Mouse (Mus musculus) CH12.LX (cell line): ENCODE data around the gene Gm20388. TPM values are rescaled to one million over a fixed set of nuclear protein-coding genes. Genes with fewer than 3 reads are reported as not detected.

ENCODE experiments used
- DNase-seq: peaks from one replicate; pipeline ENCODE4 v3.0.0-alpha.2; 2013; ENCODE audit errors: extremely low read depth
- H3K27ac ChIP-seq: 2 replicates; pipeline ENCODE4 v1.5.1; 2012; ENCODE audit warnings: low read depth, mild to moderate bottlenecking, control low read depth, moderate library complexity; ENCODE audit not compliant: insufficient read depth
- H3K27me3 ChIP-seq: replicated peaks from 2 replicates; pipeline ENCODE3; 2012; ENCODE audit warnings: inconsistent platforms
- H3K36me3 ChIP-seq, 2 experiments: replicated peaks in 1 of 2; 2 replicates each; pipeline versions ENCODE3 to v1.6.1; 2012; ENCODE audit warnings: inconsistent platforms in 1 of 2, low read length in 1 of 2, mild to moderate bottlenecking in 1 of 2, mixed read lengths in 1 of 2, moderate library complexity in 1 of 2; ENCODE audit not compliant: control insufficient read depth in 1 of 2, insufficient read depth in 1 of 2
- H3K4me1 ChIP-seq, 2 experiments: 2 replicates each; pipeline ENCODE4 v1.6.1; 2012; ENCODE audit warnings: inconsistent platforms in 1 of 2, moderate library complexity in 1 of 2; ENCODE audit not compliant: insufficient read depth in 2 of 2, control insufficient read depth in 1 of 2
- H3K4me2 ChIP-seq: 2 replicates; pipeline ENCODE4 v1.6.1; 2012; ENCODE audit warnings: low read depth, mild to moderate bottlenecking, control low read depth; ENCODE audit not compliant: poor library complexity, insufficient read depth, severe bottlenecking
- H3K4me3 ChIP-seq, 3 experiments: fragments of 150-350 bp in 1 of 3; sonication (generic) in 1 of 3; replicated peaks in 1 of 3; 2 replicates each; pipeline versions ENCODE3 to v1.5.1; 2011 to 2012; ENCODE audit warnings: low read depth in 2 of 3, low read length in 2 of 3, mild to moderate bottlenecking in 2 of 3, moderate library complexity in 2 of 3, control low read depth in 1 of 3, improper control_type of control experiment in 1 of 3, inconsistent platforms in 1 of 3, mixed read lengths in 1 of 3; ENCODE audit not compliant: poor library complexity in 1 of 3
- H3K79me2 ChIP-seq: replicated peaks from 2 replicates; pipeline ENCODE4 v1.6.1; 2012; ENCODE audit warnings: mild to moderate bottlenecking, moderate library complexity; ENCODE audit not compliant: control insufficient read depth, poor library complexity, insufficient read depth, severe bottlenecking; ENCODE audit errors: extremely low read depth
- H3K9ac ChIP-seq: 2 replicates; pipeline ENCODE4 v1.6.1; 2012; ENCODE audit warnings: low read depth, mild to moderate bottlenecking, control low read depth, moderate library complexity; ENCODE audit not compliant: insufficient read depth
- H3K9me3 ChIP-seq: replicated peaks from 2 replicates; pipeline ENCODE3; 2012; ENCODE audit warnings: low read length, inconsistent platforms, mixed read lengths
- BHLHE40 ChIP-seq: IDR thresholded peaks from 2 replicates; pipeline ENCODE4 v1.6.1; 2011; ENCODE audit warnings: mild to moderate bottlenecking, low read depth, low read length, improper control_type of control experiment
- CHD1 ChIP-seq: IDR thresholded peaks from 2 replicates; pipeline ENCODE4 v1.6.1; 2012; ENCODE audit warnings: low read depth, low read length, improper control_type of control experiment, inconsistent platforms
- E2F4 ChIP-seq: IDR thresholded peaks from 2 replicates; pipeline ENCODE4 v1.6.1; 2011; ENCODE audit warnings: low read depth, low read length, improper control_type of control experiment; ENCODE audit not compliant: insufficient replicate concordance
- ELF1 ChIP-seq: IDR thresholded peaks from 2 replicates; pipeline ENCODE4 v1.6.1; 2014; ENCODE audit warnings: low read depth, mild to moderate bottlenecking, inconsistent platforms, low read length, improper control_type of control experiment
- IRF4 ChIP-seq: IDR thresholded peaks from 2 replicates; pipeline ENCODE4 v1.6.1; 2014; ENCODE audit warnings: low read depth, mild to moderate bottlenecking, inconsistent platforms, low read length, improper control_type of control experiment
- KAT2A ChIP-seq: IDR thresholded peaks from 2 replicates; pipeline ENCODE4 v1.6.1; 2012; ENCODE audit warnings: low read length, improper control_type of control experiment, inconsistent platforms; ENCODE audit not compliant: insufficient replicate concordance
- MAFK ChIP-seq: IDR thresholded peaks from 2 replicates; pipeline ENCODE4 v1.6.1; 2011; ENCODE audit warnings: low read length, improper control_type of control experiment; ENCODE audit not compliant: insufficient replicate concordance
- MXI1 ChIP-seq: IDR thresholded peaks from 2 replicates; pipeline ENCODE4 v1.6.1; 2011; ENCODE audit warnings: mild to moderate bottlenecking, low read depth, low read length, improper control_type of control experiment
- NRF1 ChIP-seq: IDR thresholded peaks from 2 replicates; pipeline ENCODE4 v1.6.1; 2014; ENCODE audit warnings: low read depth, mild to moderate bottlenecking, inconsistent platforms, low read length, improper control_type of control experiment, moderate library complexity
- RAD21 ChIP-seq: IDR thresholded peaks from 2 replicates; pipeline ENCODE4 v1.6.1; 2011; ENCODE audit warnings: low read depth, mild to moderate bottlenecking, low read length, improper control_type of control experiment, moderate library complexity
- RCOR1 ChIP-seq: conservative IDR thresholded peaks from 2 replicates; pipeline ENCODE4 v1.6.1; 2012; ENCODE audit warnings: low read depth, mild to moderate bottlenecking, inconsistent platforms, low read length, improper control_type of control experiment
- ZC3H11A ChIP-seq: IDR thresholded peaks from 2 replicates; pipeline ENCODE4 v1.6.1; 2012; ENCODE audit warnings: low read depth, mild to moderate bottlenecking, inconsistent platforms, low read length, improper control_type of control experiment
- ZKSCAN1 ChIP-seq: IDR thresholded peaks from 2 replicates; pipeline ENCODE4 v1.6.1; 2012; ENCODE audit warnings: low read depth, inconsistent platforms, low read length, improper control_type of control experiment, borderline replicate concordance
- dilution Hi-C: fragments of 300-500 bp; cut with MboI; formaldehyde crosslinking; loops from 2 replicates; pipeline ENCODE4 v1.14.3; 2020; ENCODE audit warnings: low sequenced_read_pairs; ENCODE audit not compliant: extremely low pct_unique_long_range_greater_than_20kb, extremely low pct_ligation_motif_present
- in situ Hi-C: fragments of 300-500 bp; cut with MboI; formaldehyde crosslinking; loops from 3 replicates; pipeline ENCODE4 v1.14.3; 2019; ENCODE audit warnings: low sequenced_read_pairs, low pct_ligation_motif_present, low pct_unique_long_range_greater_than_20kb, mixed read lengths
- polyA plus RNA-seq: library from polyadenylated mRNA; unstranded; fragments of >175 nt; gene quantifications from 2 replicates; pipeline ENCODE4 v1.2.1, GENCODE M21; 2012; ENCODE audit warnings: low read depth; ENCODE audit not compliant: insufficient read length
- total RNA-seq, 2 experiments: library from RNA; depleted of rRNA; stranded (reverse); fragments of 300-350 nt in 1 of 2; fragments of >200 nt in 1 of 2; gene quantifications; 2 replicates each; pipeline ENCODE4 v1.2.3; 2012 to 2014

The Gm20388 gene
- total and polyA plus RNA-seq, 3 experiments: 14.8 to 26.3 (median 22.2) TPM

GRCm38 (mm10) chr8:123761266-123761882, 3850.7 kb downstream of the Gm20388 start:
- no peak overlapping the region for H3K4me3 ChIP-seq

DNA sequence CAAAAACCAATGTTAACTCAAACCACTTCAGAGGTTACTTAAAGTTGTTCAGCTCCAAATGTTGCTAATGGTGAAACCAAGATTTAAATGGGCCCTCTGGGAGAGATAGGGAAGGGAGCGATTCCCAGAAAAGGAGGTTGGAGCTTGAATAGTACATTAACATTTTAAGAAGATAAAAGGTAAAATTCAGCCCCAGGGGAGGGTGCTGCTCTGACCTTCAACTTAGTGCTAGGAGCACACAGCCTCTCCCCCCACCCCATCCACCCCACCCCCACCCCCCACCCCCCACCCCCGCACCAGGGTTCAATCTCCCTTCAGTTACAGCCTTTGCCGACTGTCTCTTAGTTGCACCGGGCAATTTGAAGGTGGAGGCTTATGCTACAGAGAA, 3851.2 kb downstream of the Gm20388 start:
- no peak overlapping the region for H3K9ac ChIP-seq

More at GRCm38 (mm10) chr8:123761266-123761882, 3850.7 kb downstream of the Gm20388 start:
- Histone ChIP-seq H3K27ac (no peak overlapping the region), H3K9me3 (no peaks in the 10 kb centered on the region), H3K9ac (no peak overlapping the region), H3K4me1 (no peaks in the 10 kb centered on the region), H3K79me2 (no peaks in the 10 kb centered on the region), H3K4me2 (no peak overlapping the region), H3K27me3 (peaks cover 72% of the 10 kb centered on the region), H3K36me3 (no peaks in the 10 kb centered on the region)
- in situ Hi-C loops (no loop called here), dilution Hi-C loops (no loop called here)
- TF ChIP-seq E2F4: no peak
- DNase-seq: no peak

GRCm38 (mm10) chr8:123763355-123763754, 3852.7 kb downstream of the Gm20388 start:
- H3K4me2 ChIP-seq: no peak overlapping the region
- no peak for DNase-seq
- no peaks in the 10 kb centered on the region for H3K79me2 ChIP-seq
- no peak overlapping the region for H3K27ac ChIP-seq
- H3K9ac ChIP-seq: no peak overlapping the region
- H3K36me3 ChIP-seq: no peaks in the 10 kb centered on the region
- dilution Hi-C loops: no loop called here
- in situ Hi-C loops: no loop called here
- peaks cover 68% of the 10 kb centered on the region for H3K27me3 ChIP-seq
- no peaks in the 10 kb centered on the region for H3K9me3 ChIP-seq
- 0 out of 2 replicates have a peak, but pooled peaks have one; percentile 37 for TF ChIP-seq IRF4
- TF ChIP-seq MXI1: no peak
- no peak for TF ChIP-seq KAT2A
- TF ChIP-seq MAFK: no peak
- TF ChIP-seq BHLHE40: no peak
- TF ChIP-seq RCOR1: no peak
- TF ChIP-seq, all 38 proteins: peak for 1
- Histone ChIP-seq H3K4me1 (peaks cover 0 to 3% of the 10 kb centered on the region in 2 experiments; a peak in 1 of 4 replicates), H3K4me3 (no peak overlapping the region)

More for the DNA sequence above, 3851.2 kb downstream of the Gm20388 start:
- in situ Hi-C loops: no loop called here
- no peak for DNase-seq
- H3K4me2 ChIP-seq: no peak overlapping the region
- no peak for TF ChIP-seq NRF1
- no peak for TF ChIP-seq MAFK
- TF ChIP-seq RCOR1: no peak
- TF ChIP-seq ZKSCAN1: no peak
- no peak for TF ChIP-seq ELF1
- TF ChIP-seq ZC3H11A: no peak
- TF ChIP-seq RAD21: no peak
- TF ChIP-seq KAT2A: no peak
- no peak for TF ChIP-seq E2F4
- TF ChIP-seq CHD1: no peak
- TF ChIP-seq, all 38 proteins: peak for 0
- no peaks in the 10 kb centered on the region for H3K9me3 ChIP-seq
- H3K27ac ChIP-seq: no peak overlapping the region
- no peaks in the 10 kb centered on the region for H3K36me3 ChIP-seq
- no peak overlapping the region for H3K4me3 ChIP-seq
- H3K27me3 ChIP-seq: peaks cover 71% of the 10 kb centered on the region
- no peaks in the 10 kb centered on the region for H3K79me2 ChIP-seq
- H3K4me1 ChIP-seq: no peaks in the 10 kb centered on the region
- dilution Hi-C loops: no loop called here
